Mouse (Mus musculus): ENCODE results near the gene Anxa1.
A peak's percentile ranks its signal among the peaks of the same experiment; 100 is the strongest.

Anxa1 gene

DNA sequence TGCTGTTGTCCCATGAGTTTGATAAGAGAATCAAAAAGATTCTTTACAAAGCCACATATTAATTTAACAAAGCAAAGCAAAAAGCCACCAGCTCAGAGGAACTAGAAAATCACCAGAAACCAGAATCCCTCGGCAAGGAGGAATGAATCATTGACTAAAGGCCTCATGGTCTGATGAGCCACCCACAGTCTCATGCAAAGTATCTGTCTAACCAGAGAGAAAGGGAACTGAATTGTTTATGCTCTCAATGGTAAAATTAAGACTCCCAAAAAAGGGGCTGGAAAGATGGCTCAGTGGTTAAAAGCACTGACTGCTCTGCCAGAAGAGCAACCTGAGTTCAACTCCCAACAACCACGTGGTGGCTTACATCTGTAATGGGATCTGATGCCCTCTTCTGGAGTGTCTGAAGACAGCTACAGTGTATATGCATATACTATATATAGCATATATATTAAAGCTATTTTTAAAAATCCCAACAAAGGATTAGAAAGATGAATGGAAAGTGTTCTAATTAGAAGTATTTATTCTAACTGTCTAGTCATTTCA is 9.5 kb downstream of the Anxa1 start:
- no peak for DNase-seq (ENCODE audit: low read depth, low spot score)

GRCm38 (mm10) chr19:20370175-20370574 is 20.6 kb downstream of the Anxa1 start:
- DNase-seq (ENCODE audit: low read depth, low spot score) = no peak

GRCm38 (mm10) chr19:20366571-20366970 is 24.2 kb downstream of the Anxa1 start:
- DNase-seq (ENCODE audit: low read depth, low spot score) = no peak

GRCm38 (mm10) chr19:20366010-20366409 is 24.7 kb downstream of the Anxa1 start:
- no peak for DNase-seq (ENCODE audit: low read depth, low spot score)

GRCm38 (mm10) chr19:20365364-20365763 is 25.4 kb downstream of the Anxa1 start:
- no peak for DNase-seq (ENCODE audit: low read depth, low spot score)

- no peak for DNase-seq (ENCODE audit: low read depth, low spot score)
These were observed 25.8 kb downstream of the Anxa1 start for GRCm38 (mm10) chr19:20364931-20365330.

DNA sequence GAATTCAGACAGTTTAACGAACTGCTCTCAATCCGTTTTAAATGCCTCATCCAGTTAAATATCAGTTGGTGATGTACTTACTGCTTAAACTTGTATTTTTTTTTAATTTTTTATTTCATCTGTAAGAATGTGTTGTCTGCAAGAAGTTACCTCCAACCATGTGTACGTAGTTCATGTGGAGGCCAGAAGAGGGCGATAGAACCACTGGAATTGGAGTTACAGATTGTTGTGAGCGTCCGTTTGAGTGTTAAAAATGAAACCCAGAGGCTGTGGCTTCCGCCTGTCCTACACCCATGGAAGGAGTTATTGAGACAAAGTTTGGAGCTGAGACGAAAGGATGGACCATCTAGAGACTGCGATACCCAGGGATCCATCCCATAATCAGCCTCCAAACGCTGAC is 27.5 kb downstream of the Anxa1 start:
- peak; percentile 70 for DNase-seq (ENCODE audit: low read depth, low spot score)

DNA sequence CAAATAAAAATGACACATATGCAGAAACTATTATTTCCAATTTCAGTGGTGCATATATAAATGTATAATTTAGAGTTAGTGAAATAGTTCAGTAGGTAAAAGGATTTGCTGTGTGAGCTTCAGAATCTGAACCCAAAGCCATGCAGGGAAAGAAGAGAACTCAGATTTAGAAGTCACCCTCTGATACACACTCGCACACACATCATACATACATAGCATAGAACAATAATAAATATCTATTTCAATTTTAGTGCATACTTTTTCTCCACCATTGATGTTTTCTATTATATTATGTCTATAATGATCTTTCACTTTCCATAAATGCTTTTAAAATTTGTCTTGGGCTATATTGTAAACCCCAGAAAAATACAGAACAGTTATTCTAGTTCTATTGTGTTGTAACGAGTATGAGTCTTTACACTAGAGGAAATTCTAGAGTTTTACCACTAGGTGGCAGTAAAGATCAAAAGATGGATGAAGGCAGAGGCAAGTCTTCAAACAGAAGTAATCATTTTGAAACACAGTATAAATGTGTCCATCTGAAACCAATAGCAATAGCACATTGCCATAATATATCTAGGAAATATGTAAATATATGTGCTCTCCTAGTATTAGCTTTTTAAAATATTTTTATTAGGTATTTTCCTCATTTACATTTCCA is 28.7 kb downstream of the Anxa1 start:
- DNase-seq (ENCODE audit: low read depth, low spot score) = peak; percentile 51

GRCm38 (mm10) chr19:20358679-20359078 is 32.1 kb downstream of the Anxa1 start:
- DNase-seq (ENCODE audit: low read depth, low spot score) = no peak

- DNase-seq (ENCODE audit: low read depth, low spot score) = peak; percentile 83
These were observed 45.3 kb downstream of the Anxa1 start for GRCm38 (mm10) chr19:20345317-20345917.

DNA sequence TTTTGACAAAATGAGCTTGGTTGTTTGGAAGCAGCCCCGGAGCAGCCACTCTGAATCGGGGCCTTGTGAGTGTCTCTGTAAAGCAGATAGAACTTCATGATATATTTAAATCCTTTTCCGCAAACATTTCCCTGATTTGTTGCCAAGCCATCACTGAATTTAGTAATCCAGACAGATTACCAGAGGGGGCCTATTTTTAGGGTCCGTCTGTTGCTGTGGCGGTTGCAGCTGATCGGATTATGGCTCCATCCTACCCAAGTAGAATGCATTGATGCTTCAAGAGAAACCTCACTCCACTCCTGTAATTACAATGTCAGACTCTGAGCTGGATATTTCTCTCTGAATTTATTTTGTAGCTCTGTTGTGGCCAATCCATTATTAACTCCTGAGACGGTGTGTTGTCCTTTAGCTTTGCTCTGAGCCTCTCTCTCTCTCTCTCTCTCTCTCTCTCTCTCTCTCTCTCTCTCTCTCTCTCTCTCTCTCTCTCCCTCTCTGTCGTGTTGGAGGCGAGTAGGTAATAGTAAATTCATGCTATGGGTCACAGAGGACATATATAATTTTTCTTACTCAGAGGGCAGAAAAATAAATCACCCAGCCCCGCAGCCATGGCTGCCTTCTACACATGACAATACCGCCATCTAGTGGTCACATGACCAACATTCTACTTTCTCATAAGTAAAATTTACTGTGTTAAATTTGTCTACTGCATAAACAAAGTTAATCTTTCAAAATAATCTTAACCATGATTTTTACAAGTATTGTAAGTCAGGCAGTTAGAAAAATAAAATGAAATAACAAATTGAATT is 46.0 kb downstream of the Anxa1 start:
- DNase-seq (ENCODE audit: low read depth, low spot score) = peak; percentile 72

- DNase-seq (ENCODE audit: low read depth, low spot score) = no peak
These were observed 46.7 kb downstream of the Anxa1 start for GRCm38 (mm10) chr19:20344052-20344451.
